Mouse (Mus musculus) neural tube, embryonic 15.5 days (tissue): ENCODE data around the gene Gstm3. TPM values are rescaled to one million over a fixed set of nuclear protein-coding genes. Genes with fewer than 3 reads are reported as not detected.
"Not testable (repeated sequence)": the region's sequence is repeated elsewhere in the genome, so short reads cannot be mapped to it uniquely, and the experiment has no call there.

Experiments
- ATAC-seq: fragments of 200-750 bp; cut with Nextera tagmentation; 2 replicates; pipeline ENCODE4 v1.8.0; 2017; ENCODE audit warnings: mild to moderate bottlenecking, moderate TSS enrichment, moderate library complexity; ENCODE audit not compliant: low FRiP score
- H3K27ac ChIP-seq: fragments of 300-500 bp; sonication (generic); replicated peaks from 2 replicates; pipeline ENCODE4 v1.5.1; 2015; ENCODE audit warnings: mild to moderate bottlenecking, inconsistent platforms
- H3K27me3 ChIP-seq: fragments of 300-500 bp; sonication (generic); replicated peaks from 2 replicates; pipeline ENCODE4 v1.6.1; 2015; ENCODE audit warnings: inconsistent platforms
- H3K36me3 ChIP-seq: fragments of 300-500 bp; sonication (generic); 2 replicates; pipeline ENCODE4 v1.6.1; 2015; ENCODE audit warnings: inconsistent platforms
- H3K4me1 ChIP-seq: fragments of 300-500 bp; sonication (generic); 2 replicates; pipeline ENCODE4 v1.6.1; 2015; ENCODE audit warnings: inconsistent platforms
- H3K4me2 ChIP-seq: fragments of 300-500 bp; sonication (generic); 2 replicates; pipeline ENCODE4 v1.6.1; 2015; ENCODE audit warnings: inconsistent platforms, mild to moderate bottlenecking, moderate library complexity
- H3K4me3 ChIP-seq: fragments of 300-500 bp; sonication (generic); replicated peaks from 2 replicates; pipeline ENCODE4 v1.5.1; 2015; ENCODE audit warnings: mild to moderate bottlenecking, inconsistent platforms
- H3K9ac ChIP-seq: fragments of 300-500 bp; sonication (generic); replicated peaks from 2 replicates; pipeline ENCODE4 v1.6.1; 2015; ENCODE audit warnings: mild to moderate bottlenecking, inconsistent platforms
- H3K9me3 ChIP-seq: fragments of 300-500 bp; sonication (generic); replicated peaks from 2 replicates; pipeline ENCODE4 v1.6.1; 2016; ENCODE audit warnings: inconsistent platforms
- WGBS: fragments of 180-500 bp; shearing (Covaris S2); methylation state at CpG from one replicate; pipeline ENCODE4 v1.1.7; 2015; ENCODE audit warnings: mixed read lengths; 5-methylcytosine and 5-hydroxymethylcytosine counted together
- polyA plus RNA-seq: library from polyadenylated mRNA; unstranded; fragments of >200 nt; fragmentation: Nextera tagmentation; extraction: Ambion mirVana; gene quantifications from 2 replicates; pipeline ENCODE4 v1.2.1, GENCODE M21; 2015

Gene Gstm3
- polyA plus RNA-seq, 1 experiment from 2014 or later: not detected

- H3K4me1 ChIP-seq, ATAC-seq, H3K9ac ChIP-seq, H3K9me3 ChIP-seq, H3K36me3 ChIP-seq, H3K4me3 ChIP-seq, H3K4me2 ChIP-seq, H3K27ac ChIP-seq, H3K27me3 ChIP-seq: not testable (repeated sequence)
- 57% methylated on average over 3 of the region's 3 CpGs for WGBS
Observed at GRCm38 (mm10) chr3:107971101-107971500, 2.0 kb upstream of the Gstm3 start.

- WGBS: 97% methylated on average over 5 of the region's 5 CpGs
- no peaks in the 10 kb centered on the region for H3K27me3 ChIP-seq
- H3K27ac ChIP-seq: no peak overlapping the region
- H3K4me2 ChIP-seq: no peak overlapping the region
- ATAC-seq: no peak
- H3K4me3 ChIP-seq: no peak overlapping the region
- no peak overlapping the region for H3K9ac ChIP-seq
- no peaks in the 10 kb centered on the region for H3K9me3 ChIP-seq
- H3K4me1 ChIP-seq: no peaks in the 10 kb centered on the region; the same call in 1 of the 2 replicates
- no peaks in the 10 kb centered on the region for H3K36me3 ChIP-seq
Observed at GRCm38 (mm10) chr3:107966631-107967030, 2.5 kb downstream of the Gstm3 start.

- Histone ChIP-seq H3K36me3 (no peaks in the 10 kb centered on the region), H3K4me3 (no peak overlapping the region), H3K27me3 (no peaks in the 10 kb centered on the region), H3K9ac (no peak overlapping the region), H3K9me3 (no peaks in the 10 kb centered on the region), H3K4me2 (no peak overlapping the region), H3K27ac (no peak overlapping the region), H3K4me1 (no peaks in the 10 kb centered on the region; the same call in 1 of the 2 replicates)
- WGBS: 79% methylated on average over 1 of the region's 1 CpGs
- ATAC-seq: no peak
Observed at GRCm38 (mm10) chr3:107965592-107965991, 3.5 kb downstream of the Gstm3 start.

DNA sequence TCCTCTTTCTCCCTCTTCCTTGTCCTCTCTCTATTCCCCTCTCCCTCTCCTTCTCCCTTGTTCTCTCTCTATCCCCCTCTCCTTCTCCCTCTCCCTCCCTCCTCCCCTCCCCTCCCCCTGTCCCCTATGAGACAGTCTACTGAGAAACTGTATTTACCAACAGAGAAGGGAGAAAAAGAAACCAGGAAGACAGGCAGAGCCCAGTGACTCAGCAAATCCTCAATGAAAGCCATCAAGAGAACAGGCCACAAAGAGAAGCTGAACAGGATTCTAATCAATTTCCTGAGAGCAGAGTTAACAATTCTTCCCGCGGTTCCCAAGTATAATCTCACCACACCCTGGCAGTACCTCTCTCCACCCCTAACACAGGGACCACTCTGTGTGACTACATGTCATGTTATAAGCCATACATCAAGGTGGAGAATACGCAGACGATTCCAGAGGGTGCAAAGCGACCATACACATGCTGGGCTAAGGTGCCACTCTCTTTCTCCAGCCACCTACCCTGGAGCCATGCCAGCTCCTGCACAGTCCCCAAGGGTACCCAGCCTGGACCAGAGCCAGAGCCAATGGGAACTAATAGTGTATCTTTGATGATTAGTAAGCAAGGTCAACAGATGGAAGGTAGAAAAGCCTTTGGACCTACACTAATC lies 4.3 kb downstream of the Gstm3 start:
- Histone ChIP-seq H3K27me3 (no peaks in the 10 kb centered on the region), H3K4me3 (no peak overlapping the region), H3K36me3 (no peaks in the 10 kb centered on the region), H3K4me2 (no peak overlapping the region), H3K4me1 (no peaks in the 10 kb centered on the region; the same call in 1 of the 2 replicates), H3K9me3 (no peaks in the 10 kb centered on the region), H3K9ac (no peak overlapping the region), H3K27ac (no peak overlapping the region)
- 65% methylated on average over 5 of the region's 5 CpGs for WGBS
- no peak for ATAC-seq

GRCm38 (mm10) chr3:107964026-107964425 lies 5.1 kb downstream of the Gstm3 start:
- Histone ChIP-seq H3K36me3 (no peaks in the 10 kb centered on the region), H3K4me3 (no peak overlapping the region), H3K4me2 (no peak overlapping the region), H3K27me3 (no peaks in the 10 kb centered on the region), H3K9ac (no peak overlapping the region), H3K4me1 (no peaks in the 10 kb centered on the region; the same call in 1 of the 2 replicates), H3K27ac (no peak overlapping the region), H3K9me3 (no peaks in the 10 kb centered on the region)
- 88% methylated on average over 4 of the region's 4 CpGs for WGBS
- ATAC-seq: no peak

DNA sequence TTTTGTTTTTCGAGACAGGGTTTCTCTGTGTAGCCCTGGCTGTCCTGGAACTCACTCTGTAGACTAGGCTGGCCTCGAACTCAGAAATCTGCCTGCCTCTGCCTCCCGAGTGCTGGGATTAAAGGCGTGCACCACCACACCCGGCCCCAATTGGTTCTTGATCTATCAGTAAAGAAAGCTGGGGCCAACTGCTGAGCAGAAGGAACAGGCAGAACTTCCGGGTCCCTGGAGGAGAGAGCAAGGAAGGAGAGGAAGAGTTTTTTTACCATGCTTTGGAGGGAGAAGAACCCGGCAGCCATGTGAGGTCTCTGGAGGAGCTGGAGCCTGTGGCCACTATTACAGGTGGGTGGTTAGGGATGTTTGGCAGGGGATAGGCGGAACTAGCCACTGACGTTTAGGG lies 13.8 kb downstream of the Gstm3 start:
- H3K4me3 ChIP-seq, H3K27ac ChIP-seq: not testable (repeated sequence)
- WGBS: 91% methylated on average over 9 of the region's 9 CpGs

DNA sequence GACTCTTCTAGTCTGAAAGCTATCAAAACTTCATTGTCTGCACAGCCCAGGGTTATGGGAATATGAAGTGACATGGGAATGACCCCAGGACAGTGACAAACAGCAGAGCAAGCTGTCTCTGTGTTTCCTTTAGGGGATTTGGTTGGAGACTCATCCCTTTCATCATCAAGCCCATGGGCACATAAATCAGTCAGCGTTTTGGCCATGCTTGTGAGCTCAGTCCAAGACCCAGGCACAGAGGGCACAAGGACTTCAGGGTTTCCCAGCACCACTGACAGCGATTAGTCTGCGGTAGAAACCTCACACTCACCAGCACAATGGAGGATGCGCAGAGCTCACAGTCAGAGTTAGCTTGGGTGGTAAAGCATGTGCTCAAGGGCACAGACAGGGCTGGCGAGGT lies 15.2 kb downstream of the Gstm3 start:
- Histone ChIP-seq H3K4me1 (no peaks in the 10 kb centered on the region), H3K36me3 (no peaks in the 10 kb centered on the region), H3K27ac (no peak overlapping the region; the same call in 1 of the 2 replicates), H3K4me2 (no peak overlapping the region), H3K9me3 (no peaks in the 10 kb centered on the region), H3K9ac (no peak overlapping the region), H3K27me3 (no peaks in the 10 kb centered on the region), H3K4me3 (no peak overlapping the region)
- peak; percentile 59 for ATAC-seq
- 78% methylated on average over 5 of the region's 5 CpGs for WGBS

More for the DNA sequence above, 13.8 kb downstream of the Gstm3 start:
- H3K4me2 ChIP-seq, H3K27me3 ChIP-seq, H3K9me3 ChIP-seq, H3K36me3 ChIP-seq, ATAC-seq, H3K9ac ChIP-seq, H3K4me1 ChIP-seq: not testable (repeated sequence)

DNA sequence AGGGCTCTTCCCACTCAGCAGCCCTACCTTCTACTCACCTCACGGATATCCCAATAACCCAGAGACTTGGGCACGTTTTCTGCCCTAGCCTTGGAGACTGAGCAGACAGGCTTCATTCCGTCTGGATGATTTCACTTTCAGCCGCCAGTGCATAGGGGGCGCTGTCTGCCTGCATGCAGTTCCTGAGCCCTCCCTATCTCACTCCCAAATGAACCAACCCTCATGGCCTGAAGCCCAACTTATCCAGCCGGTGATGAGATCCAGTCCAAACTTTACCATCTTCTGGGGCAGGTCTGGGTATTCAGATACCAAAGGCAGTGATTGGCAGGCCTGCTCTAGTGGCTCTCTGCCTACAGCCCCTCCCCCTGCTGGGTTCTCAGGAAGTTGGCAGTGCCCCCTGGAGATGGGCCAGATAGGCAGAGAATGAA lies 15.7 kb downstream of the Gstm3 start:
- WGBS: 27% methylated on average over 6 of the region's 6 CpGs
- Histone ChIP-seq H3K4me2 (no peak overlapping the region), H3K9ac (no peak overlapping the region), H3K4me3 (no peak overlapping the region), H3K36me3 (no peaks in the 10 kb centered on the region), H3K27ac (no peak overlapping the region), H3K9me3 (no peaks in the 10 kb centered on the region), H3K27me3 (no peaks in the 10 kb centered on the region), H3K4me1 (no peaks in the 10 kb centered on the region)
- ATAC-seq: peak; percentile 84

GRCm38 (mm10) chr3:107950531-107950930 lies 18.6 kb downstream of the Gstm3 start:
- H3K27me3 ChIP-seq: no peaks in the 10 kb centered on the region
- no peaks in the 10 kb centered on the region for H3K4me1 ChIP-seq
- no peak overlapping the region for H3K9ac ChIP-seq
- no peak overlapping the region for H3K4me3 ChIP-seq
- H3K36me3 ChIP-seq: no peaks in the 10 kb centered on the region
- ATAC-seq: no peak
- no peaks in the 10 kb centered on the region for H3K9me3 ChIP-seq
- no peak overlapping the region for H3K4me2 ChIP-seq
- no peak overlapping the region for H3K27ac ChIP-seq
- 92% methylated on average over 11 of the region's 11 CpGs for WGBS

DNA sequence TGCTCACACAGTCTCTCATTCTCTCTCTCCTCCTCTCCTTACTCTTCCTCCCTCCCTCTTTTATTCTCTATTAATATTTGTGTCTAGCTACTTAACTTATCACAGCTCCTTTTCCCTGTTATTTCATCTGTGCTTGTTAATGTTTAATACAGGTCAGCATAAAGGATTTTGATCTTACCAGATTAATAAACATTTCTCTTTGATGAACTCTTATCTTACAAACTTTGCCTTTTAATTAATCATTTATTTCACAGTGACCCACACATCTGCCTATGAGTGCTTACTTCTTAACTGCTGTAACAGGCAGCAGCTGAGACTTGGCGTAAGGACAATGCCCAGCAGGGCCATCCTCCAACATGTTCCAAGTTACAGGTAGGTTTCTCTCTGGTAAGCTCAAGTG lies 19.6 kb downstream of the Gstm3 start:
- H3K4me1 ChIP-seq, ATAC-seq, H3K9ac ChIP-seq, H3K4me3 ChIP-seq, H3K27ac ChIP-seq, H3K9me3 ChIP-seq, H3K4me2 ChIP-seq, H3K27me3 ChIP-seq, H3K36me3 ChIP-seq: not testable (repeated sequence)
- WGBS: 96% methylated on average over 1 of the region's 1 CpGs

DNA sequence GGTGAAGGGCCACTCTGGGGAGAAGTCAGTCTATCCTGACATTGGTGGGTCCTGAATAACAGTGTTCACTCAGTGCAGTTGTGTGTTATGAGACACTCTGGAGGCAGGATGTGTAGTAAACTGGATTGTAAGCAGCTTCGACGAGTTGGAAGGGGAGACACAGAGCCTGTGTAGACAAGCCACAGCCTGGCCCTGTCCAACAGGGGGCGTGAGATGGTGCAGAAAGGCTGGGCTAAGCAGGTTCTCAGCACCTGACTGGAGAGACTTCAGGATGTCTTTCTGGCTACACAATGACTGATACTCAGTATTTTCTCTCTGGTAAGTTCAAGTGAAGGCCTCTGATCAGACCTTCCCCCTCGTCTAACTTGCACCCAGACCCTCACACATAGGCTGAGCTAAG lies 23.4 kb downstream of the Gstm3 start:
- H3K4me2 ChIP-seq: no peak overlapping the region
- no peaks in the 10 kb centered on the region for H3K9me3 ChIP-seq
- no peaks in the 10 kb centered on the region for H3K36me3 ChIP-seq
- ATAC-seq: no peak
- no peaks in the 10 kb centered on the region for H3K27me3 ChIP-seq
- WGBS: 59% methylated on average over 4 of the region's 4 CpGs
- H3K9ac ChIP-seq: no peak overlapping the region
- no peak overlapping the region for H3K27ac ChIP-seq
- no peak overlapping the region for H3K4me3 ChIP-seq
- H3K4me1 ChIP-seq: peaks cover 11% of the 10 kb centered on the region; the same call in 1 of the 2 replicates

- Histone ChIP-seq H3K9me3 (no peaks in the 10 kb centered on the region), H3K27ac (no peak within 1 kb of the TSS), H3K4me1 (peaks cover 20% of the 10 kb centered on the region; the same call in 1 of the 2 replicates), H3K36me3 (no peaks in the 10 kb centered on the region), H3K4me3 (peak within 1 kb of the TSS; percentile 24; the same call in 1 of the 2 replicates), H3K4me2 (peak within 1 kb of the TSS; percentile 50), H3K9ac (no peak within 1 kb of the TSS), H3K27me3 (no peaks in the 10 kb centered on the region)
- WGBS: 14% methylated on average over 20 of the region's 20 CpGs
- peak; percentile 83 for ATAC-seq
Observed at GRCm38 (mm10) chr3:107943239-107943990, 25.7 kb downstream of the Gstm3 start, which contains the start of gene Gstm6. Gene Gstm6, minus strand, starts transcription at chr3:107943749.
